Mouse (Mus musculus): ENCODE data around the gene Lactb.

Lactb gene

DNA sequence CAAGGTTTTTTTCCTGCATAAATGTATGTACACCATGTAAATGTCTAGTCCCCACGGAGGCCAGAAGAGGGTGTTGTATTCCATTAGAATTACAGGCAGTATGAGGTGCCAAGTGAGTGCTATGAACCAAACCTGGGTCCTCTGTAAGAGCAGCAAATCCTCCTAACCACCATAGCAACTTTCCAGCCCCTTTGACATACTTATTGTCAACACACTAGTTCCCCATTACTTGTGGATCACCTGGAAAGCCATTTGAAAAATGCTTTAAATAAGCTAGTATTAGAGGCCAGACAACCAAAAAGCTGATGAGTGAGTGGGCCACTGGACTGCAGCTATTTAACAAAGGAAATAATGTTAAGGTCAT is 57.4 kb downstream of the Lactb start:
- POLR2A ChIA-PET, result interaction anchor here in 1 of 4 experiments (1.7 kb wide), 1 partner anchor 8 kb away, joined by 4 read pairs; no protein-coding TSS in a partner anchor

DNA sequence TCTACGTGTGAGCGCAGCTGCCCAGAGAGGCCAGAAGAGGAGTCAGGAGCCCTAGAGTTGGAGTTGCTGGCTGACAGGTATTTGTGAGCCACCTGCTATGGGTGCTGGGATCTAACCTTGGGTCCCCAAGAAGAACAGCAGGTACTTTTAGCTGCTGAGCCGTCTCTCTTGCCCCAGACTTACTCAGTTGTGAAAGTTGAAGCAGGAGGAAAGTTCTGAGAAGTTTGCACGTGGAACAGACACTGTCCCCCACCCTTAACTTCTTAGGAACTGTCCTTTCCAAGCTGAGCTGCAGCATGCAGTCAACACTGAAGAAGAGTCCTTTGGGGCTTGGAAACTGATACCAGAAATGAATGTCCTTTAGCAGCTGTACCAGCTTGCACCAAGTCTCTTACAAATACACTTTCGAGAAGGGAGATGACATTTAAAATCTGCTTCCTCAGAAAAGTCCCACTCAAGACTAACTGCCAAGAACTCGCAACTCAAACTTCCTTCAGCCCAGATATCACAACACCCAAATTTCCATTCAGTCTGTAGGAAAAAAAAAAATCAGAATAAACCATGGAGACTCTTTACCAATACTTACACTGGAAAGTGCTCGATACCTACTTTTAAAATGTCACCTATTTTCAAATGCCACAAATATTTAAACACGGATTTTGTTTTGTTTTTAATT is 57.9 kb downstream of the Lactb start:
- POLR2A ChIA-PET, result interaction anchor here in 1 of 4 experiments (0.7 kb wide), 1 partner anchor 346 kb away, joined by 3 read pairs; no protein-coding TSS in a partner anchor
- CTCF ChIA-PET, result interaction anchor here in 1 of 4 experiments (0.6 kb wide), 1 partner anchor 129 kb away, joined by 6 read pairs; no protein-coding TSS in a partner anchor

More for the DNA sequence above, 57.4 kb downstream of the Lactb start:
- CTCF ChIA-PET, result interaction anchor here in 1 of 4 experiments (0.6 kb wide), 1 partner anchor 129 kb away, joined by 6 read pairs; no protein-coding TSS in a partner anchor

DNA sequence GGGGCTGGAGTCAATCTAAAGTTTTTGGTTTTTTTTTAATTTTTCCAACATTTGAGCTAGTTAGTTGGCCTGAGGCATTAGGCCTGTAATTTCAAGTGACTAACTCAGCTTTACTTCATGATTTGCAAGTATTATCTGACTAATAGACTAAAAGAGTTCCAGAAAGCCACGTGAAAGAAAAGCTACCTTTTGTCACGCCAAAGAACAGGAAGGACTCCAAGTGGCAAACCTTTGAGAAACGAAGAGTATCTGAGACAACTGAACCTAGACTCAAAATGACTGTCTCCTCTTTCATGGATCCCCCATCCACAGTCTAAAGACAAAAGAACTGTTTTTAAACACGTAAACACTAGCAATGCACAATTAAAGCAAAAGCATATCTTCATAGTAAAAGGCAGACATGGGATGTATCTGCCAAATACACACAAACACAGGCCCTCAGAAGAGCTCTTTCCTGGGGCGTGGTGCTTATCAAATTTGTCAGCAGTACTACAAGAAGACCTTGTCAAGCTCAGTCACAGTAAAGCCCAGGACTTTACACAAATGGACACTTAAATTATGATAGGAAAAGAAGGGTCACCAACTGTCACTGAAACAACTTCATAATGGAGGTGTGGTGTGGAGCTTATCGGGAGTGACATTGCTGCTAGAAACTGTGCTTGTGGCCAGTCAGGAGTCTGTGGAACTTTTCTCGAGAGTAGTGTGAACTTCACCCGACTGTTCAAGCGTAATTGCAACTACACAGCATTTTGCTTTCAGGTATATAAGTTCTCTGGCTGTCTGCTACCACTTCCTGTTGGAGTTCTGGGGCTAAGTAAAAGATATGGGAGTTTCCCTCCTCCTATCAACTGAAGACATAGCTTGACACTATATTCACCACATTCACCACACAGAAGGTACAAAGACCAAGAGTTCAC is 59.2 kb downstream of the Lactb start:
- POLR2A ChIA-PET, result interaction anchor here in 2 of 4 experiments (0.6 to 1.0 kb wide), 3 partner anchors 19 to 116 kb away, joined by 3 to 4 read pairs (median 3); partner anchors contain the start of gene Rps27l (in 1 of the 2)
- CTCF ChIA-PET, result interaction anchor here (0.6 to 1.4 kb wide), 5 partner anchors 22 to 201 kb away, joined by 3 to 4 read pairs (median 3); no protein-coding TSS in a partner anchor

DNA sequence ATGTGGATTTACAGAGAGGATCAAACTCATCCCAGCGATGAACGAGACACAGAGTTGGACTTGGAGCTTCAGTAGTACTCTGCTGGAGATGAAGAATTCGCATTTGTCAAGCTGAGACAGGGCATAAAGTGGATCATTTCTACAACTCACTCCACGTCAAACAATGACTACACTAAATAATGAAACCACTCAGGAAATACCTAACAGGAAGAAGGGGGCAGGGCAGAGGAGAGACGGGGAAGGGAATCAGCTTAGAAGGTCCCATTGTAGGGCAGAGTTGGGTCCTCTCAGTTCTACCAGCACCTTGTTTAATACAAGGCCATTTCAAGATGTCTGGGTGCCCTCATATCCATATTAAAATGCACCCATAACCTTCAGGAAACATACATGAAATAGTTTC is 59.9 kb downstream of the Lactb start:
- ChIA-PET POLR2A (interaction anchor here in 1 of 4 experiments (1.0 kb wide), 1 partner anchor 31 kb away, joined by 3 read pairs; the partner anchor contains the start of gene Rps27l), CTCF (interaction anchor here in 2 of 4 experiments (1.2 to 1.4 kb wide), 2 partner anchors 23 kb away, joined by 3 to 4 read pairs; no protein-coding TSS in a partner anchor)

DNA sequence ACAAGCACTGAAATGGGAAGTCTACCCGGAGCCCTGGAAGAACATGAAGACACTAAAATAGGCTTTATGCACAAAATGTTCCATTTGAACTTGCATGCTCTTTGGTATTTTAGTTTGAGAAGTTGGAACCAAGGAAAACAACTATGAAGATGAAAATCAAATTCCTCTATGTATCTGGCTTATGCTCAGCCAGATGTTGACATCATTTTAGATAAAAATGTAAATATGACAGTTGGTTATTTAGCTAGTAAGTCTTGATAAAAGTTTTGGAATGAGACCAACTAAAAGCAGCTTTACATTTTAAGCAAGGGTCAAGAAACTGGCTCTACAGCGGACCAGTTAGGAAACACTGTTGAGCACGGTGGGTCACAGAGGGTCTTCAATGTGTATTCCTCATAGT is 60.7 kb downstream of the Lactb start:
- ChIA-PET CTCF (no interaction called here), POLR2A (interaction anchor here in 1 of 4 experiments (0.9 to 1.5 kb wide), 2 partner anchors 10 to 73 kb away, joined by 3 read pairs; no protein-coding TSS in a partner anchor)

DNA sequence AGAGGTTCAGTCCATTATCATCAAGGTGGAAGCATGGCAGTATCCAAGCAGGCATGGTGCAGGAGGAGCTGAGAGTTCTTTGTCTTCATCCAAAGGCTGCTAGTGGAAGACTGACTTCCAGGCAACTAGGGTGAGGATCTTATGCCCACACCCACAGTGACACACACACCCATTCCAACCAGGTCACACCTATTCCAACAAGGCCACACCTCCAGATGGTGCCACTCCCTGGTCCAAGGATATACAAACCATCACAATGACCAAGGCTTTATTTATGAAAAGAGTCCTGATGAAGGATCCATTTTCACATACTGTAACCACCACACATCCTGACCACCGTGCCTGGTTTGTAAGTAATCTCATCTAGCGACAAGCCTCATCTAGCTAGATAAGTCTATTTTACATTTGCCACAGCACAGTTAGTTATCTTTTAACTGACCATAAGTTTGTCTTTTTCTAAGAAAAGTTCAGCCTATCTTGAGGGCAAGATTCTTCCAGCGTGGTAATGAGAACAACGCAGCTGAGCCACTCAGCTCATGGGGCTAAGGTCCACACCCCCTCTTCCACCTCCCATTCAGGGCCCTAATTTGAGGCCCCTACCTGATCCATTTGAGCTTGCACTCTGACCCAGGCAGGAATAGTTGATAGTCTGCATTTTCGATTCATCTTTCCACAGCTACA is 61.9 kb downstream of the Lactb start:
- ChIA-PET CTCF (interaction anchor here in 3 of 4 experiments (0.6 to 1.2 kb wide), 3 partner anchors 26 to 356 kb away, joined by 3 to 5 read pairs (median 3); no protein-coding TSS in a partner anchor), POLR2A (interaction anchor here in 2 of 4 experiments (0.5 to 1.5 kb wide), 5 partner anchors 11 to 181 kb away, joined by 3 read pairs; partner anchors contain the start of gene Rps27l (in 1 of the 2))

DNA sequence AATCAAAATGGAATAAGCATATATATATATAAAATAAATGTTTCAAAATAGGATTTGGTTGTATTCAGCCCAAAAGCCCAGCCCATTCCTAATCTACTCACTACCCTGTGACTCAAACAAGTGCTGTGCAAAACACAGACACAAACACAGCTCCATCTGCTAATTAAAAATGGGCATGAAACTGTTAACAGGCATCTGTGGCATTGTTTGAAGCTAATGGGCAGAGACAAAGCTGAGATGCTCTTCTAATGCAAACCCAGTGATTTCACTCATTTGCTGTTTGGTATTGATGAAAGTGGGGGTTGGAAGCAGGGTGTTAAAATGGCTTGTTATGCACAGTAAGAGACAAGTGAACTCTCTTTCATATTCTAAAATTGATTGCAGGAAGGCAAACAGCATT is 63.0 kb downstream of the Lactb start:
- POLR2A ChIA-PET, result interaction anchor here in 1 of 4 experiments (0.6 kb wide), 1 partner anchor 729 kb away, joined by 3 read pairs; no protein-coding TSS in a partner anchor
- CTCF ChIA-PET, result interaction anchor here in 3 of 4 experiments (0.6 to 1.5 kb wide), 4 partner anchors 8 to 27 kb away, joined by 3 to 5 read pairs (median 4); no protein-coding TSS in a partner anchor

DNA sequence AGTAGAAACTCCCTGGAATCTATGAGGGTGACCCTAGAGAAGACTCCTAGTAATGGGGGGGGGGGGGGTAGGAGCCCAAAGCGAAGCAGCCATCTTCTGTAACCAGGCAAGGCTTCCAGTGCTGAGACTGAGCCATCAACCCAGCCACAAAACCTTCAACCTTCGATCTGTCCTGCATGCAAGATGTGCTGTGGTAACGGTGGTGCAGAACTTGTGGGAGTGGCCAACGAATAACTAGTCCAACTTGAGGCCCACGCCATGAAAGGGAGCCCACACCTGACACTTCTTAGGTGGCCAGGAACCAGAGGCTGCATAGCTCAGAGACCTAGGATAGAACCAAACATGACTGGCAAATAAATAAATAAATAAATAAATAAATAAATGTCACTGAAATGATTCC is 64.6 kb downstream of the Lactb start:
- ChIA-PET CTCF (no interaction called here), POLR2A (interaction anchor here in 2 of 4 experiments (1.3 to 1.4 kb wide), 2 partner anchors 10 to 76 kb away, joined by 4 to 9 read pairs; partner anchors contain the start of genes Aph1c (in 1 of the 2) and Rab8b (in 1 of the 2))

DNA sequence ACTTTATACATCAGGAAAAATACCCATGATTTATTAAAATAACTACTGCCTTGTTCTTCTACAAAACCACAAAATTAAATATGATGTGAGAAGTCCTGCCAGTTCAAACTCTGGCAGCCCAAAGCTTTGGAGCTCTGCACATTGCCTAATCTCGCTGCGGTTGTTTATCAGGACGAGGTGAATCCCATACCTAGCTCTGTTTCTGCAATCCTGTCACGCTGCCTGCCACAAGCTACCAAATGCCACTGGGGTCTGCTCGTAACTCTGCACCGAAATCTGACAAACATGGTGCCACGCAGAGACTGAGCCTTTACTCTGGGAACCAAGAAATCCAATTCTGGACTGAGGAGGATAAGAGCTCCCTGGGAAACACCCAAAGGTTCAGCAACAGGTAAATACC is 65.4 kb downstream of the Lactb start:
- ChIA-PET POLR2A (interaction anchor here in 3 of 4 experiments (0.6 to 1.4 kb wide), 6 partner anchors 9 to 75 kb away, joined by 3 to 9 read pairs (median 4); partner anchors contain the start of genes Rab8b (in 3 of the 3) and Aph1c (in 1 of the 3)), CTCF (interaction anchor here in 2 of 4 experiments (1.0 to 1.7 kb wide), 2 partner anchors 29 to 135 kb away, joined by 3 read pairs; no protein-coding TSS in a partner anchor)

DNA sequence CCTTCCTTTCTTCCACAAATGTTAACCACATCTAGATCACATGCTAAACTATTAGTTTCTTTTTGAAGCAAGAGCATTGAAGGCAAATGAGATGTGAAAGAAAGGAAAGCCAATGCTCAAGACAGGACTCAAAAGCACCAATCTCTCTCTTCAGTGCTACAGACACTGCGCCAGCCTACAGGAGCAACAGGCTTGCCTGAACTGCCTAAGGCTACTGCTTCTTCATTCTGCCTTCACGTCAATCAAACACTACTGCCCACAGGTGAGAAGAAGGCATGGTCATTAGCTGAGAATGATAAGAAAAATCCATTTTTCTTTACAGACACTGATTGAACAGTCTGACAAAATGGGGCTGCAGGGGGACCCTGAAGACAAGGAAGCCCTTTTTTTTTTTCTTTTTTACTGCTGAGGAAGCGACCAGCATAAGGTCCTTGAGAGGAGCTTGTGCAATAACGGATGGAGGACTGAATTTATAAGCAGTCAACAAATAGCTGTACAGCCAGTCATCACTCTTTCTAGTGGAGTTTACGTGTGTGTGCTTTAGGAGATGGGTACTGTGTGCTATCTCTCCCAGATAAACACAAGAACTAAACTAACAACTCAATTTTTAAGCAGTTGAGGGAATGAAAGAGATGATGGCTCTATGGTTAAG is 67.4 kb downstream of the Lactb start:
- ChIA-PET CTCF (no interaction called here), POLR2A (interaction anchor here in 1 of 4 experiments (0.6 kb wide), 1 partner anchor 69 kb away, joined by 4 read pairs; no protein-coding TSS in a partner anchor)

DNA sequence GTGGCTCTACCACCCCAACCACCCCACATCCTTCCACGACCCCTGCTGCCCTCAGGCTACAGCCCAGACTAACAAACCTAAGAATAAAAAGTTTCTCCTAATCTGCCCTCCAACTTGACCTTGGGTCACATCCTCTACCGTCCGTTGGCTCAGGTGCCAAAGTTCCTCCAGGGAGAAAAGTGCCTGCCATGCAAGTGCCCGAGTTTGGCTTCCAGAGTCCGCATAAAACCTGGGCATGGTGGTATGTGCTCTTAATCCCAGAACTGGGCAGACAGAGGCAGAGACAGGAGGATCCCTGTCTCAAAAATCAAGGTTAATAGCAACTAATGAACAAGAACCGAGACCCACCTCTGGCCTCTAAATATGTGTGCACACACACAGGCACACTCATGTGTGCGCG is 68.2 kb downstream of the Lactb start:
- CTCF ChIA-PET, result no interaction called here
- POLR2A ChIA-PET, result no interaction called here

DNA sequence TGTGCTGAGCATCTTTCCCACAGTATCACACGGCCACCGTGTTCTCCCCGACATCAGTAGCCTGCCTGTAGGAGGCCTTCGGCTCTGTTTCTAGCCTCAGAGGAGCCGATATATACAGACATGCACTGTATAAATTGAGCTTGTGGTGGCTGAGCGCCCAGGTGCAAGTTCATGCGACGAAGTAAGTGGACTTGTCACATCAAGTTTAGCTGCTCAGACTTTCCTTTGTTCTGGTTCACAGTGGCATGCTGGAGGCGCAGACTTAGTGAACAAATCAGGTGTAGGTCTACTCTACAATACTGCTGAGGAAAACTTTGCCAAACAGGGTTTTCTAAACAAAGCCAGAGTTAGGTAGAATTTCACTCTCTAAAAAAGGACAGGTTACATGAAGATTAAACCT is 69.3 kb downstream of the Lactb start:
- CTCF ChIA-PET, result interaction anchor here in 1 of 4 experiments (0.6 kb wide), 1 partner anchor 196 kb away, joined by 3 read pairs; no protein-coding TSS in a partner anchor
- POLR2A ChIA-PET, result interaction anchor here in 1 of 4 experiments (1.2 kb wide), 1 partner anchor 110 kb away, joined by 4 read pairs; no protein-coding TSS in a partner anchor

Measured in embryonic stem cell, embryonic (primary cell).